Mouse (Mus musculus) left cerebral cortex, postnatal 25 days (tissue): ENCODE data around the gene Sertad3. TPM values are rescaled to one million over a fixed set of nuclear protein-coding genes. Genes with fewer than 3 reads are reported as not detected.

Source experiments
- DNase-seq, 2 experiments: peaks; one replicate each; pipeline ENCODE4 v3.0.0; 2022; ENCODE audit warnings: low spot score in 2 of 2, mixed read lengths in 1 of 2
- intact Hi-C: fragments of 180-260 bp; cut with DNase I; formaldehyde crosslinking; loops from one replicate; pipeline ENCODE4 v1.15.1; 2025
- total RNA-seq, 2 experiments: library from RNA; stranded (reverse); gene quantifications; 2 replicates each; pipeline ENCODE4 v1.2.3; 2021

Sertad3 gene
- total RNA-seq, 2 experiments from 2014 or later: 2.8 to 4.6 TPM

GRCm38 (mm10) chr7:27523805-27524204 lies 50.2 kb downstream of the Sertad3 start:
- intact Hi-C loops: no loop called here

GRCm38 (mm10) chr7:27526039-27526827 lies 52.7 kb downstream of the Sertad3 start:
- intact Hi-C loops: loop anchor here (5.0 kb wide), 1 partner anchor 189 kb away; the partner anchor contains the start of gene Ltbp4
- peak; percentile 80 to 85 for DNase-seq

More at GRCm38 (mm10) chr7:27523805-27524204, 50.2 kb downstream of the Sertad3 start:
- DNase-seq: no peak

Other genes with a start within 250 kb of the Sertad3 start
- 1 to 10 TPM; 7.5 to 8.8 TPM for gene Itpkc, start 245.1 kb upstream of the Sertad3 start, total RNA-seq
- gene Coq8b, start 240.7 kb upstream of the Sertad3 start, total RNA-seq: 10 to 100 TPM; 32.5 to 37.2 TPM
- 100 to 1,000 TPM; 119 to 130 TPM for gene Numbl, start 215.3 kb upstream of the Sertad3 start, total RNA-seq
- gene Ltbp4, start 136.1 kb upstream of the Sertad3 start, total RNA-seq: 10 to 100 TPM; 46.7 to 50.4 TPM
- gene Shkbp1, start 117.7 kb upstream of the Sertad3 start, total RNA-seq: 10 to 100 TPM; 21.7 to 31.2 TPM
- not detected for gene Gm20479, start 116.3 kb upstream of the Sertad3 start, total RNA-seq
- 100 to 1,000 TPM; 132 to 139 TPM for gene Sptbn4, start 26.1 kb upstream of the Sertad3 start, total RNA-seq
- gene Blvrb, start 25.8 kb upstream of the Sertad3 start, total RNA-seq: 10 to 100 TPM; 12.0 to 15.9 TPM
- 10 to 100 TPM; 16.1 to 16.8 TPM for gene Sertad1, start 13.1 kb downstream of the Sertad3 start, total RNA-seq
- under 1 TPM; 0.32 to 0.62 TPM for gene Prx, start 25.6 kb downstream of the Sertad3 start, total RNA-seq
- gene Hipk4, start 49.5 kb downstream of the Sertad3 start, total RNA-seq: under 1 TPM in 1 of 2 experiments, not detected in 1; 0.18 TPM
- 100 to 1,000 TPM; 877 to 885 TPM for gene Pld3, start 79.5 kb downstream of the Sertad3 start, total RNA-seq
- 10 to 100 TPM; 26.4 to 27.8 TPM for gene 2310022A10Rik, start 79.5 kb downstream of the Sertad3 start, total RNA-seq
- 100 to 1,000 TPM; 123 to 139 TPM for gene Akt2, start 117.8 kb downstream of the Sertad3 start, total RNA-seq
- gene Ttc9b, start 180.1 kb downstream of the Sertad3 start, total RNA-seq: 100 to 1,000 TPM; 137 to 140 TPM
- gene Map3k10, start 200.8 kb downstream of the Sertad3 start, total RNA-seq: 100 to 1,000 TPM; 225 to 229 TPM
- 10 to 100 TPM in 1 of 2 experiments, 1 to 10 TPM in 1; 9.4 to 10.5 TPM for gene Zfp607b, start 215.6 kb downstream of the Sertad3 start, total RNA-seq